ENCODE assay signal across 9 mouse cellular contexts in genomic region chr8:94954368-94954737, GRCm38 (mm10). TPM values are rescaled to one million over a fixed set of nuclear protein-coding genes. Genes with fewer than 3 reads are reported as not detected.
DNase-seq lines count a peak whose midpoint lies in the region; ATAC-seq and TF ChIP-seq lines count a peak whose summit lies in the region.
"Had no signal": no experiment of that assay in that cellular context is flagged by ENCODE, and none has a peak within 500 bp of the region (broad histone marks: within the 10 kb centered on the region; RNA-seq: fewer than 3 reads in every experiment).

No protein-coding gene starts in this region.

- H3K4me3 ChIP-seq in heart, embryonic 16.5 days (ENCODE audit: low read length), result no peak overlapping the region
- no peak overlapping the region for H3K4me3 ChIP-seq in heart, embryonic 11.5 days (ENCODE audit: low read depth, low read length)
- H3K4me3 ChIP-seq in neural tube, embryonic 14.5 days (ENCODE audit: low read depth, low read length), result no peak overlapping the region
- no peak overlapping the region for H3K4me3 ChIP-seq in liver, embryonic 14.5 days (ENCODE audit: insufficient read depth in 1 of 2, low read depth in 2 of 2, low read length in 2 of 2)
- H3K4me3 ChIP-seq in stomach, embryonic 16.5 days (replicated peaks; ENCODE audit: low read length), result no peak overlapping the region

- no peak for DNase-seq in neural tube, embryonic 10.5 days (ENCODE audit: extremely low spot score, low spot score)
- DNase-seq in liver, embryonic 14.5 days (ENCODE audit: low read depth in 3 of 3, low spot score in 3 of 3), result no peak
- no peak for DNase-seq in layer of hippocampus, postnatal 10 days (ENCODE audit: low spot score in 2 of 2)
- no peak for DNase-seq in left cerebral cortex, adult 11 months (ENCODE audit: low spot score)
- DNase-seq: layer of hippocampus, postnatal 36 days had no signal

- H3K9ac ChIP-seq in heart, embryonic 16.5 days (ENCODE audit: low read length), result no peak overlapping the region
- H3K9ac ChIP-seq in heart, embryonic 11.5 days (ENCODE audit: low read depth, low read length), result no peak overlapping the region
- no peak overlapping the region for H3K9ac ChIP-seq in neural tube, embryonic 14.5 days (replicated peaks; ENCODE audit: low read depth, low read length)
- H3K9ac ChIP-seq in liver, embryonic 14.5 days (replicated peaks), result no peak overlapping the region
- H3K9ac ChIP-seq in stomach, embryonic 16.5 days (ENCODE audit: low read length), result no peak overlapping the region; the same call in 1 of the 2 replicates

- TF ChIP-seq CTCF in liver, embryonic 14.5 days (IDR thresholded peaks at IDR 0.05; ENCODE audit: low read depth), result no peak

- no peaks in the 10 kb centered on the region for H3K36me3 ChIP-seq in heart, embryonic 16.5 days (ENCODE audit: control insufficient read depth, insufficient read depth)
- no peaks in the 10 kb centered on the region for H3K36me3 ChIP-seq in heart, embryonic 11.5 days (ENCODE audit: control insufficient read depth, insufficient read depth, low read length)
- no peaks in the 10 kb centered on the region for H3K36me3 ChIP-seq in neural tube, embryonic 14.5 days (ENCODE audit: control insufficient read depth, insufficient read depth, low read length)
- H3K36me3 ChIP-seq in liver, embryonic 14.5 days (replicated peaks; ENCODE audit: control insufficient read depth, insufficient read depth, low read depth), result no peaks in the 10 kb centered on the region
- no peaks in the 10 kb centered on the region for H3K36me3 ChIP-seq in stomach, embryonic 16.5 days (ENCODE audit: control insufficient read depth, insufficient read depth, low read length)

- H3K27ac ChIP-seq in heart, embryonic 16.5 days (ENCODE audit: low read length), result peak overlapping the region; percentile 75
- no peak overlapping the region for H3K27ac ChIP-seq in heart, embryonic 11.5 days (ENCODE audit: low read depth, low read length)
- H3K27ac ChIP-seq in neural tube, embryonic 14.5 days (ENCODE audit: low read depth, low read length), result no peak overlapping the region
- peak overlapping the region; percentile 38 for H3K27ac ChIP-seq in liver, embryonic 14.5 days
- H3K27ac ChIP-seq in stomach, embryonic 16.5 days (ENCODE audit: low read length), result peak overlapping the region; percentile 91

- peak; percentile 82 for ATAC-seq in heart, embryonic 16.5 days (replicated peaks; ENCODE audit: extremely low read depth, insufficient read depth, low FRiP score)
- ATAC-seq in heart, embryonic 11.5 days (replicated peaks; ENCODE audit: insufficient number of reproducible peaks, low FRiP score, low TSS enrichment), result no peak
- ATAC-seq in neural tube, embryonic 14.5 days (ENCODE audit: low read depth), result peak; percentile 34; the same call in 1 of the 2 replicates
- ATAC-seq in liver, embryonic 14.5 days (ENCODE audit: insufficient read depth), result no peak
- peak; percentile 48; the same call in 1 of the 2 replicates for ATAC-seq in stomach, embryonic 16.5 days (ENCODE audit: insufficient read depth, low FRiP score)

- peaks cover 22% of the 10 kb centered on the region for H3K4me1 ChIP-seq in heart, embryonic 16.5 days (ENCODE audit: control insufficient read depth, insufficient read depth, low read length)
- H3K4me1 ChIP-seq in heart, embryonic 11.5 days (ENCODE audit: control insufficient read depth, insufficient read depth, low read length), result peaks cover 12% of the 10 kb centered on the region
- H3K4me1 ChIP-seq in neural tube, embryonic 14.5 days (ENCODE audit: control insufficient read depth, insufficient read depth, low read length), result 0 out of 2 replicates have a peak, but pooled peaks cover 5% of the 10 kb centered on the region
- peaks cover 23% of the 10 kb centered on the region in 2 experiments for H3K4me1 ChIP-seq in liver, embryonic 14.5 days (replicated peaks; ENCODE audit: control insufficient read depth in 2 of 2, insufficient read depth in 2 of 2, low read length in 1 of 2)
- peaks cover 13% of the 10 kb centered on the region for H3K4me1 ChIP-seq in stomach, embryonic 16.5 days (ENCODE audit: control insufficient read depth, insufficient read depth, low read length)

- peak overlapping the region; percentile 1; the same call in 1 of the 2 replicates for H3K4me2 ChIP-seq in heart, embryonic 16.5 days (ENCODE audit: low read depth, low read length)
- H3K4me2 ChIP-seq in heart, embryonic 11.5 days, result no peak overlapping the region
- no peak overlapping the region for H3K4me2 ChIP-seq in neural tube, embryonic 14.5 days (ENCODE audit: low read depth, low read length)
- H3K4me2 ChIP-seq in liver, embryonic 14.5 days (ENCODE audit: low read depth), result peak overlapping the region; percentile 38; the same call in 1 of the 2 replicates
- H3K4me2 ChIP-seq in stomach, embryonic 16.5 days (ENCODE audit: low read depth, low read length), result peak overlapping the region; percentile 37

- H3K9me3 ChIP-seq in heart, embryonic 16.5 days (replicated peaks; ENCODE audit: control insufficient read depth, low read length), result no peaks in the 10 kb centered on the region
- no peaks in the 10 kb centered on the region for H3K9me3 ChIP-seq in heart, embryonic 11.5 days (replicated peaks; ENCODE audit: control insufficient read depth, low read length)
- no peaks in the 10 kb centered on the region for H3K9me3 ChIP-seq in neural tube, embryonic 14.5 days (ENCODE audit: control insufficient read depth, low read length)
- no peaks in the 10 kb centered on the region for H3K9me3 ChIP-seq in liver, embryonic 14.5 days (ENCODE audit: control insufficient read depth, low read length)
- no peaks in the 10 kb centered on the region for H3K9me3 ChIP-seq in stomach, embryonic 16.5 days (replicated peaks; ENCODE audit: control insufficient read depth, low read length)

- WGBS in heart, embryonic 16.5 days, result 36% methylated on average over 7 of the region's 7 CpGs
- 66% methylated on average over 7 of the region's 7 CpGs for WGBS in heart, embryonic 11.5 days (ENCODE audit: insufficient replicate concordance)
- WGBS in neural tube, embryonic 14.5 days, result 71% methylated on average over 7 of the region's 7 CpGs
- WGBS in liver, embryonic 14.5 days (ENCODE audit: insufficient replicate concordance), result 54% methylated on average over 7 of the region's 7 CpGs
- 47% methylated on average over 7 of the region's 7 CpGs for WGBS in stomach, embryonic 16.5 days

- no peaks in the 10 kb centered on the region for H3K27me3 ChIP-seq in heart, embryonic 16.5 days (ENCODE audit: control insufficient read depth, insufficient read depth, low read length)
- no peaks in the 10 kb centered on the region for H3K27me3 ChIP-seq in heart, embryonic 11.5 days (ENCODE audit: control insufficient read depth, insufficient read depth, low read length)
- H3K27me3 ChIP-seq in neural tube, embryonic 14.5 days (ENCODE audit: control insufficient read depth, insufficient read depth, low read length), result no peaks in the 10 kb centered on the region
- H3K27me3 ChIP-seq in liver, embryonic 14.5 days (ENCODE audit: control insufficient read depth, insufficient read depth, low read length), result no peaks in the 10 kb centered on the region
- no peaks in the 10 kb centered on the region for H3K27me3 ChIP-seq in stomach, embryonic 16.5 days (ENCODE audit: control insufficient read depth, insufficient read depth, low read length)

- TF ChIP-seq EP300 in liver, embryonic 14.5 days (IDR thresholded peaks at IDR 0.05; ENCODE audit: low read depth), result no peak

RNA-seq across cellular contexts. Expression of gene Adgrg1, which starts 20.2 kb away (rescaled TPM):
- 12.0 and 18.0 TPM in 2 replicates for polyA plus RNA-seq in heart, embryonic 16.5 days (2015; fragmentation: Nextera tagmentation; extraction: Ambion mirVana)
- 6.4 and 7.5 TPM in 2 replicates for polyA plus RNA-seq in heart, embryonic 11.5 days (2014; fragmentation: Nextera tagmentation; extraction: Ambion mirVana)
- 93.5 and 116 TPM in 2 replicates for polyA plus RNA-seq in neural tube, embryonic 14.5 days (2014; fragmentation: Nextera tagmentation; extraction: Ambion mirVana)
- 46.8 and 55.8 TPM in 2 replicates for polyA plus RNA-seq in liver, embryonic 14.5 days (2012; rRNA removed)
- 41.1 and 59.5 TPM in 2 replicates for polyA plus RNA-seq in liver, embryonic 14.5 days (2014; fragmentation: Nextera tagmentation; extraction: Ambion mirVana)
- 51.1 and 65.2 TPM in 2 replicates for polyA plus RNA-seq in stomach, embryonic 16.5 days (2015; fragmentation: Nextera tagmentation; extraction: Ambion mirVana)
- total RNA-seq in layer of hippocampus, postnatal 10 days (2021), result 100 to 1,000 TPM; 160 to 164 TPM

RNA-seq across cellular contexts. Expression of gene Adgrg5, which starts 30.9 kb away (rescaled TPM):
- polyA plus RNA-seq in heart, embryonic 16.5 days (2015; fragmentation: Nextera tagmentation; extraction: Ambion mirVana), result 0.71 and 1.4 TPM in 2 replicates
- 0.10 and 0.47 TPM in 2 replicates for polyA plus RNA-seq in heart, embryonic 11.5 days (2014; fragmentation: Nextera tagmentation; extraction: Ambion mirVana)
- polyA plus RNA-seq in neural tube, embryonic 14.5 days (2014; fragmentation: Nextera tagmentation; extraction: Ambion mirVana), result 0.11 and 0.21 TPM in 2 replicates
- polyA plus RNA-seq in liver, embryonic 14.5 days (2012; rRNA removed), result 0.45 and 0.54 TPM in 2 replicates
- polyA plus RNA-seq in liver, embryonic 14.5 days (2014; fragmentation: Nextera tagmentation; extraction: Ambion mirVana), result 0.14 and 0.67 TPM in 2 replicates
- polyA plus RNA-seq in stomach, embryonic 16.5 days (2015; fragmentation: Nextera tagmentation; extraction: Ambion mirVana), result 0.44 and 0.45 TPM in 2 replicates
- under 1 TPM; 0.18 to 0.55 TPM for total RNA-seq in layer of hippocampus, postnatal 10 days (2021)
- total RNA-seq: layer of hippocampus, postnatal 36 days had no signal

RNA-seq across cellular contexts. Expression of gene Ccdc102a, which starts 36.5 kb away (rescaled TPM):
- polyA plus RNA-seq in heart, embryonic 16.5 days (2015; fragmentation: Nextera tagmentation; extraction: Ambion mirVana), result 17.4 and 19.8 TPM in 2 replicates
- polyA plus RNA-seq in heart, embryonic 11.5 days (2014; fragmentation: Nextera tagmentation; extraction: Ambion mirVana), result 22.8 and 24.8 TPM in 2 replicates
- 2.9 and 7.9 TPM in 2 replicates for polyA plus RNA-seq in neural tube, embryonic 14.5 days (2014; fragmentation: Nextera tagmentation; extraction: Ambion mirVana)
- polyA plus RNA-seq in liver, embryonic 14.5 days (2012; rRNA removed), result 2.2 and 2.6 TPM in 2 replicates
- 2.7 and 2.8 TPM in 2 replicates for polyA plus RNA-seq in liver, embryonic 14.5 days (2014; fragmentation: Nextera tagmentation; extraction: Ambion mirVana)
- polyA plus RNA-seq in stomach, embryonic 16.5 days (2015; fragmentation: Nextera tagmentation; extraction: Ambion mirVana), result 10.9 and 14.8 TPM in 2 replicates
- 1 to 10 TPM; 4.0 to 4.2 TPM for total RNA-seq in layer of hippocampus, postnatal 10 days (2021)

Comparison
In these comparisons a context has a peak if more than half of its experiments do, and no peak if none do; other contexts are left out.
1. ATAC-seq: peak in heart, embryonic 16.5 days (single experiment), neural tube, embryonic 14.5 days (single experiment) and stomach, embryonic 16.5 days (single experiment); none in heart, embryonic 11.5 days (single experiment) and liver, embryonic 14.5 days (single experiment).
2. H3K27ac ChIP-seq: peak in heart, embryonic 16.5 days (single experiment), liver, embryonic 14.5 days (single experiment) and stomach, embryonic 16.5 days (single experiment); none in heart, embryonic 11.5 days (single experiment) and neural tube, embryonic 14.5 days (single experiment).
3. H3K4me2 ChIP-seq: peak in heart, embryonic 16.5 days (single experiment), liver, embryonic 14.5 days (single experiment) and stomach, embryonic 16.5 days (single experiment); none in heart, embryonic 11.5 days (single experiment) and neural tube, embryonic 14.5 days (single experiment).